Mouse (Mus musculus) MEL (cell line): ENCODE measurements around the gene Xylb. TPM values are rescaled to one million over a fixed set of nuclear protein-coding genes. Genes with fewer than 3 reads are reported as not detected.
A peak's percentile ranks its signal among the peaks of the same experiment; 100 is the strongest.

Source experiments
- DNase-seq: peaks from one replicate; pipeline ENCODE4 v3.0.0; 2011; ENCODE audit warnings: low read depth, low spot score
- H3K27ac ChIP-seq: 2 replicates; pipeline ENCODE4 v1.5.1; 2012; ENCODE audit warnings: low read depth, mild to moderate bottlenecking, control low read depth, low read length, moderate library complexity; ENCODE audit not compliant: control insufficient read depth
- H3K27me3 ChIP-seq, 2 experiments: fragments of 150-350 bp in 1 of 2; sonication (generic) in 1 of 2; 2 replicates each; pipeline ENCODE4 v1.6.1; 2012; ENCODE audit warnings: low read length in 2 of 2, mild to moderate bottlenecking in 2 of 2, improper control_type of control experiment in 1 of 2, moderate library complexity in 1 of 2; ENCODE audit not compliant: insufficient read depth in 2 of 2, control insufficient read depth in 1 of 2
- H3K36me3 ChIP-seq, 2 experiments: 2 replicates each; pipeline ENCODE4 v1.6.1; 2012 to 2014; ENCODE audit warnings: low read length in 2 of 2, improper control_type of control experiment in 1 of 2, inconsistent platforms in 1 of 2, mild to moderate bottlenecking in 1 of 2; ENCODE audit not compliant: insufficient read depth in 2 of 2, control insufficient read depth in 1 of 2
- H3K4me1 ChIP-seq, 2 experiments: fragments of 150-350 bp in 1 of 2; sonication (generic) in 1 of 2; 2 replicates each; pipeline ENCODE4 v1.6.1; 2012; ENCODE audit warnings: low read length in 2 of 2, improper control_type of control experiment in 1 of 2, mild to moderate bottlenecking in 1 of 2; ENCODE audit not compliant: insufficient read depth in 2 of 2, control insufficient read depth in 1 of 2
- H3K4me3 ChIP-seq, 2 experiments: fragments of 150-350 bp in 1 of 2; sonication (generic) in 1 of 2; 2 replicates each; pipeline ENCODE4 v1.5.1; 2012; ENCODE audit warnings: low read depth in 2 of 2, low read length in 2 of 2, mild to moderate bottlenecking in 2 of 2, moderate library complexity in 2 of 2, control low read depth in 1 of 2, improper control_type of control experiment in 1 of 2; ENCODE audit not compliant: control insufficient read depth in 1 of 2, insufficient read depth in 1 of 2
- H3K79me2 ChIP-seq: 2 replicates; pipeline ENCODE4 v1.6.1; 2012; ENCODE audit warnings: mild to moderate bottlenecking, low read length, moderate library complexity; ENCODE audit not compliant: control insufficient read depth, poor library complexity, insufficient read depth
- H3K9ac ChIP-seq: 2 replicates; pipeline ENCODE4 v1.6.1; 2012; ENCODE audit warnings: low read depth, mild to moderate bottlenecking, control low read depth, low read length, moderate library complexity; ENCODE audit not compliant: control insufficient read depth, poor library complexity, severe bottlenecking
- H3K9me3 ChIP-seq: fragments of 150-350 bp; sonication (generic); replicated peaks from 2 replicates; pipeline ENCODE4 v1.6.1; 2012; ENCODE audit warnings: mild to moderate bottlenecking, low read length, improper control_type of control experiment, moderate library complexity; ENCODE audit not compliant: insufficient read depth
- BHLHE40 ChIP-seq: IDR thresholded peaks from 2 replicates; pipeline ENCODE4 v1.6.1; 2012; ENCODE audit warnings: low read depth, mild to moderate bottlenecking, inconsistent platforms, low read length, improper control_type of control experiment, borderline replicate concordance
- CHD2 ChIP-seq: IDR thresholded peaks from 2 replicates; pipeline ENCODE4 v1.6.1; 2011; ENCODE audit warnings: low read length, improper control_type of control experiment
- CTCF ChIP-seq, 3 experiments: IDR thresholded peaks in 2 of 3; conservative IDR thresholded peaks in 1 of 3; 2 replicates each; pipeline ENCODE4 v1.5.1; 2011 to 2012; ENCODE audit warnings: low read length in 3 of 3, low read depth in 2 of 3, mild to moderate bottlenecking in 2 of 3, improper control_type of control experiment in 1 of 3, inconsistent platforms in 1 of 3, mixed read lengths in 1 of 3, moderate library complexity in 1 of 3; ENCODE audit not compliant: control insufficient read depth in 1 of 3, insufficient read depth in 1 of 3, poor library complexity in 1 of 3, severe bottlenecking in 1 of 3
- ELF1 ChIP-seq: IDR thresholded peaks from 2 replicates; pipeline ENCODE4 v1.6.1; 2014; ENCODE audit warnings: low read depth, mild to moderate bottlenecking, inconsistent platforms, low read length, improper control_type of control experiment, moderate library complexity
- EP300 ChIP-seq, 2 experiments: IDR thresholded peaks; 2 replicates each; pipeline ENCODE4 v1.6.1; 2011; ENCODE audit warnings: improper control_type of control experiment in 2 of 2, low read length in 2 of 2, low read depth in 1 of 2, mild to moderate bottlenecking in 1 of 2
- ETS1 ChIP-seq: IDR thresholded peaks from 2 replicates; pipeline ENCODE4 v1.6.1; 2012; ENCODE audit warnings: low read depth, mild to moderate bottlenecking, inconsistent platforms, low read length, improper control_type of control experiment, moderate library complexity
- HCFC1 ChIP-seq: IDR thresholded peaks from 2 replicates; pipeline ENCODE4 v1.6.1; 2012; ENCODE audit warnings: low read depth, mild to moderate bottlenecking, inconsistent platforms, low read length, improper control_type of control experiment, moderate library complexity
- JUND ChIP-seq: IDR thresholded peaks from 2 replicates; pipeline ENCODE4 v1.6.1; 2011; ENCODE audit warnings: low read depth, mild to moderate bottlenecking, improper control_type of control experiment, low read length
- MAFK ChIP-seq: IDR thresholded peaks from 2 replicates; pipeline ENCODE4 v1.6.1; 2011; ENCODE audit warnings: low read depth, mild to moderate bottlenecking, low read length, improper control_type of control experiment, borderline replicate concordance
- NELFE ChIP-seq: IDR thresholded peaks from 2 replicates; pipeline ENCODE4 v1.6.1; 2011; ENCODE audit warnings: low read depth, low read length, improper control_type of control experiment
- NRF1 ChIP-seq: IDR thresholded peaks from 2 replicates; pipeline ENCODE4 v1.6.1; 2014; ENCODE audit warnings: low read depth, mild to moderate bottlenecking, inconsistent platforms, low read length, improper control_type of control experiment, moderate library complexity; ENCODE audit not compliant: poor library complexity, insufficient read depth, severe bottlenecking
- POLR2A ChIP-seq, 2 experiments: IDR thresholded peaks; 2 replicates each; pipeline ENCODE4 v1.6.1; 2011 to 2012; ENCODE audit warnings: low read length in 2 of 2, mild to moderate bottlenecking in 2 of 2, control low read depth in 1 of 2, improper control_type of control experiment in 1 of 2, low read depth in 1 of 2, moderate library complexity in 1 of 2; ENCODE audit not compliant: control insufficient read depth in 1 of 2, insufficient read depth in 1 of 2, poor library complexity in 1 of 2
- POLR2AphosphoS2 ChIP-seq: IDR thresholded peaks from 2 replicates; pipeline ENCODE4 v1.6.1; 2011; ENCODE audit warnings: low read length, improper control_type of control experiment
- RCOR1 ChIP-seq: IDR thresholded peaks from 2 replicates; pipeline ENCODE4 v1.6.1; 2012; ENCODE audit warnings: low read depth, mild to moderate bottlenecking, inconsistent platforms, low read length, improper control_type of control experiment
- SIN3A ChIP-seq: IDR thresholded peaks from 2 replicates; pipeline ENCODE4 v1.6.1; 2012; ENCODE audit warnings: low read length, improper control_type of control experiment, inconsistent platforms
- TBP ChIP-seq: IDR thresholded peaks from 2 replicates; pipeline ENCODE4 v1.8.0; 2011; ENCODE audit warnings: low read depth, low read length, improper control_type of control experiment
- TCF12 ChIP-seq: IDR thresholded peaks from 2 replicates; pipeline ENCODE4 v1.6.1; 2014; ENCODE audit warnings: low read depth, mild to moderate bottlenecking, inconsistent platforms, low read length, improper control_type of control experiment, moderate library complexity
- UBTF ChIP-seq: IDR thresholded peaks from 2 replicates; pipeline ENCODE4 v1.6.1; 2012; ENCODE audit warnings: low read depth, mild to moderate bottlenecking, inconsistent platforms, low read length, improper control_type of control experiment, moderate library complexity, borderline replicate concordance; ENCODE audit not compliant: insufficient read depth
- USF1 ChIP-seq: IDR thresholded peaks from 2 replicates; pipeline ENCODE4 v1.6.1; 2014; ENCODE audit warnings: low read depth, mild to moderate bottlenecking, inconsistent platforms, low read length, improper control_type of control experiment, moderate library complexity
- ZMIZ1 ChIP-seq: IDR thresholded peaks from 2 replicates; pipeline ENCODE4 v1.6.1; 2012; ENCODE audit warnings: low read depth, mild to moderate bottlenecking, inconsistent platforms, low read length, improper control_type of control experiment, moderate library complexity
- polyA plus RNA-seq, 2 experiments: library from polyadenylated mRNA; stranded (reverse) in 1 of 2; unstranded in 1 of 2; fragments of >175 nt in 1 of 2; fragments of >200 nt in 1 of 2; gene quantifications; 2 replicates each; pipeline versions ENCODE4 v1.2.1 to v1.2.4; 2012; ENCODE audit warnings: low replicate concordance in 2 of 2, low read depth in 1 of 2; ENCODE audit not compliant: insufficient read length in 2 of 2, insufficient read depth in 1 of 2, missing spikeins in 1 of 2
- total RNA-seq: library from RNA; depleted of rRNA; stranded (reverse); fragments of 300-350 nt; gene quantifications from 2 replicates; pipeline ENCODE4 v1.2.3, GENCODE M21; 2012

Gene Xylb
- total and polyA plus RNA-seq, 3 experiments, result 3.8 to 12.9 TPM; not detected in 1

- DNase-seq, result peak; percentile 99
- Histone ChIP-seq H3K4me1 (peaks cover 0 to 8% of the 10 kb centered on the region in 2 experiments; a peak in 3 of 4 replicates), H3K27me3 (no peaks in the 10 kb centered on the region), H3K9me3 (no peaks in the 10 kb centered on the region), H3K4me3 (peak within 1 kb of the TSS; percentile 83 to 92), H3K79me2 (peaks cover 9% of the 10 kb centered on the region), H3K36me3 (peaks cover 0 to 2% of the 10 kb centered on the region in 2 experiments; a peak in 2 of 4 replicates), H3K27ac (peak within 1 kb of the TSS; percentile 85), H3K9ac (peak within 1 kb of the TSS; percentile 92)
- TF ChIP-seq TBP, result peak; percentile 73
- peak; percentile 33; the same call in 1 of the 2 replicates for TF ChIP-seq ELF1
- TF ChIP-seq USF1, result no peak
- no peak; the same call in 1 of the 2 replicates for TF ChIP-seq BHLHE40
- TF ChIP-seq UBTF, result no peak
- no peak for TF ChIP-seq JUND
- no peak for TF ChIP-seq TCF12
- no peak for TF ChIP-seq MAFK
- peak; percentile 56 for TF ChIP-seq NELFE
- TF ChIP-seq ETS1, result no peak
- peak; percentile 44 to 71; a peak in 2 of 4 replicates for TF ChIP-seq POLR2A (IDR thresholded peaks at IDR 0.05; ENCODE audit: control insufficient read depth in 1 of 2, insufficient read depth in 1 of 2, low read depth in 1 of 2, low read length in 2 of 2, poor library complexity in 1 of 2)
- TF ChIP-seq RCOR1, result peak; percentile 58; the same call in 1 of the 2 replicates
- peak; percentile 57 for TF ChIP-seq HCFC1
- TF ChIP-seq NRF1, result peak; percentile 85
- TF ChIP-seq ZMIZ1, result peak; percentile 1; the same call in 1 of the 2 replicates
- TF ChIP-seq SIN3A, result peak; percentile 47
- peak; percentile 57; the same call in 1 of the 2 replicates for TF ChIP-seq POLR2AphosphoS2
- TF ChIP-seq EP300 (IDR thresholded peaks at IDR 0.05; ENCODE audit: low read depth in 1 of 2, low read length in 2 of 2), result no peak
- no peak for TF ChIP-seq CHD2
- TF ChIP-seq CTCF (IDR thresholded peaks at IDR 0.05 in 2 of 3, conservative IDR thresholded peaks at IDR 0.05 in 1 of 3; ENCODE audit: control insufficient read depth in 1 of 3, insufficient read depth in 1 of 3, low read depth in 2 of 3, low read length in 3 of 3, poor library complexity in 1 of 3, severe bottlenecking in 1 of 3), result no peak
These were observed 16.0 kb upstream of the Xylb start, which contains the start of gene Myd88 for GRCm38 (mm10) chr9:119340909-119341816. Gene Myd88 (minus strand): TSS chr9:119341411.
